Mouse (Mus musculus): ENCODE data around the gene Ift140.

GRCm38 (mm10) chr17:24994721-24995120 lies 21.2 kb upstream of the Ift140 start:
- TF ChIP-seq CTCF (IDR thresholded peaks at IDR 0.05; ENCODE audit: low read depth) (no peak), EP300 (IDR thresholded peaks at IDR 0.05; ENCODE audit: low read depth) (no peak)

All from heart, postnatal 0 days (tissue).